ENCODE assay signal across 8 mouse cellular contexts in genomic region chr11:94385977-94386771, GRCm38 (mm10). TPM values are rescaled to one million over a fixed set of nuclear protein-coding genes. Genes with fewer than 3 reads are reported as not detected.
A peak's percentile ranks its signal among the peaks of the same experiment; 100 is the strongest.
DNase-seq lines count a peak whose midpoint lies in the region; ATAC-seq and TF ChIP-seq lines count a peak whose summit lies in the region.

No protein-coding gene starts in this region.

- H3K9me3 ChIP-seq in hindbrain, postnatal 0 days (ENCODE audit: low read length): no peaks in the 10 kb centered on the region
- no peaks in the 10 kb centered on the region for H3K9me3 ChIP-seq in liver, embryonic 11.5 days (ENCODE audit: control insufficient read depth, low read length)
- no peaks in the 10 kb centered on the region for H3K9me3 ChIP-seq in midbrain, embryonic 15.5 days

- H3K9ac ChIP-seq in hindbrain, postnatal 0 days (replicated peaks; ENCODE audit: low read length): no peak overlapping the region
- H3K9ac ChIP-seq in liver, embryonic 11.5 days (ENCODE audit: low read depth, low read length): no peak overlapping the region
- H3K9ac ChIP-seq in midbrain, embryonic 15.5 days: no peak overlapping the region

- H3K27ac ChIP-seq in hindbrain, postnatal 0 days: peak overlapping the region; percentile 51; the same call in 1 of the 2 replicates
- H3K27ac ChIP-seq in liver, embryonic 11.5 days (ENCODE audit: low read depth, low read length): no peak overlapping the region
- 0 out of 2 replicates have a peak overlapping the region, but pooled peaks have one; percentile 42 for H3K27ac ChIP-seq in midbrain, embryonic 15.5 days

- peak; percentile 23 to 30 for DNase-seq in urinary bladder, postnatal 36 days (ENCODE audit: low spot score in 2 of 2)
- DNase-seq in urinary bladder, postnatal 25 days (ENCODE audit: low spot score): no peak
- DNase-seq in gastrocnemius, postnatal 10 days: peak; percentile 29
- DNase-seq in hindbrain, postnatal 0 days (ENCODE audit: low spot score): peak; percentile 37
- peak; percentile 58 for DNase-seq in liver, embryonic 11.5 days (ENCODE audit: low spot score)
- DNase-seq in thymus, postnatal 36 days: peak; percentile 29 to 35
- no peak for DNase-seq in ovary, postnatal 10 days (ENCODE audit: low spot score)

- H3K4me1 ChIP-seq in hindbrain, postnatal 0 days (ENCODE audit: insufficient read depth, low read length): peaks cover 7% of the 10 kb centered on the region
- H3K4me1 ChIP-seq in liver, embryonic 11.5 days (replicated peaks; ENCODE audit: control insufficient read depth, insufficient read depth, low read length): peaks cover 6% of the 10 kb centered on the region; the same call in 1 of the 2 replicates
- peaks cover 13% of the 10 kb centered on the region for H3K4me1 ChIP-seq in midbrain, embryonic 15.5 days

- TF ChIP-seq CTCF in hindbrain, postnatal 0 days (IDR thresholded peaks at IDR 0.05; ENCODE audit: low read depth): 0 out of 2 replicates have a peak, but pooled peaks have one; percentile 4

- no peak overlapping the region for H3K4me2 ChIP-seq in hindbrain, postnatal 0 days (ENCODE audit: low read depth, low read length)
- peak overlapping the region; percentile 7; the same call in 1 of the 2 replicates for H3K4me2 ChIP-seq in liver, embryonic 11.5 days
- peak overlapping the region; percentile 11; the same call in 1 of the 2 replicates for H3K4me2 ChIP-seq in midbrain, embryonic 15.5 days

- no peak overlapping the region for H3K4me3 ChIP-seq in hindbrain, postnatal 0 days (ENCODE audit: low read length)
- no peak overlapping the region for H3K4me3 ChIP-seq in liver, embryonic 11.5 days (ENCODE audit: low read depth, low read length)
- no peak overlapping the region for H3K4me3 ChIP-seq in midbrain, embryonic 15.5 days

- peak; percentile 77 for ATAC-seq in hindbrain, postnatal 0 days
- ATAC-seq in liver, embryonic 11.5 days (replicated peaks; ENCODE audit: low FRiP score): peak; percentile 75
- ATAC-seq in midbrain, embryonic 15.5 days (replicated peaks): no peak

- 21% methylated on average over 12 of the region's 12 CpGs for WGBS in hindbrain, postnatal 0 days
- 12% methylated on average over 12 of the region's 12 CpGs for WGBS in liver, embryonic 11.5 days
- WGBS in midbrain, embryonic 15.5 days: 29% methylated on average over 12 of the region's 12 CpGs

- H3K27me3 ChIP-seq in hindbrain, postnatal 0 days (ENCODE audit: insufficient read depth, low read length): no peaks in the 10 kb centered on the region
- peaks cover under 1% of the 10 kb centered on the region; the same call in 1 of the 2 replicates for H3K27me3 ChIP-seq in liver, embryonic 11.5 days (replicated peaks; ENCODE audit: control insufficient read depth, insufficient read depth, low read length)
- no peaks in the 10 kb centered on the region for H3K27me3 ChIP-seq in midbrain, embryonic 15.5 days (replicated peaks)

- no peaks in the 10 kb centered on the region for H3K36me3 ChIP-seq in hindbrain, postnatal 0 days (ENCODE audit: insufficient read depth, low read length)
- H3K36me3 ChIP-seq in liver, embryonic 11.5 days (ENCODE audit: control insufficient read depth, insufficient read depth, low read length): no peaks in the 10 kb centered on the region
- no peaks in the 10 kb centered on the region for H3K36me3 ChIP-seq in midbrain, embryonic 15.5 days (replicated peaks)

RNA-seq across cellular contexts. Expression of gene Abcc3, which starts 6.6 kb away (rescaled TPM):
- total RNA-seq in gastrocnemius, postnatal 10 days (2021): 1 to 10 TPM; 1.9 to 2.1 TPM
- total RNA-seq in hindbrain, postnatal 0 days (2014; rRNA removed): 4.5 and 4.7 TPM in 2 replicates
- polyA plus RNA-seq in hindbrain, postnatal 0 days (2015; fragmentation: Nextera tagmentation; extraction: Ambion mirVana): 1.0 and 1.8 TPM in 2 replicates
- polyA plus RNA-seq in liver, embryonic 11.5 days (2014; fragmentation: Nextera tagmentation; extraction: Ambion mirVana): 3.2 and 6.0 TPM in 2 replicates
- polyA plus RNA-seq in midbrain, embryonic 15.5 days (2015; fragmentation: Nextera tagmentation; extraction: Ambion mirVana): 0.70 and 1.3 TPM in 2 replicates

RNA-seq across cellular contexts. Expression of gene Ankrd40, which starts 58.4 kb away (rescaled TPM):
- 100 to 1,000 TPM; 135 to 141 TPM for total RNA-seq in gastrocnemius, postnatal 10 days (2021)
- 48.1 and 69.1 TPM in 2 replicates for total RNA-seq in hindbrain, postnatal 0 days (2014; rRNA removed)
- 15.1 and 16.2 TPM in 2 replicates for polyA plus RNA-seq in hindbrain, postnatal 0 days (2015; fragmentation: Nextera tagmentation; extraction: Ambion mirVana)
- polyA plus RNA-seq in liver, embryonic 11.5 days (2014; fragmentation: Nextera tagmentation; extraction: Ambion mirVana): 12.7 and 13.2 TPM in 2 replicates
- polyA plus RNA-seq in midbrain, embryonic 15.5 days (2015; fragmentation: Nextera tagmentation; extraction: Ambion mirVana): 16.7 and 18.4 TPM in 2 replicates

Comparison
In these comparisons a context has a peak if more than half of its experiments do, and no peak if none do; other contexts are left out.
1. DNase-seq: peak in urinary bladder, postnatal 36 days (2 of 2), gastrocnemius, postnatal 10 days (single experiment), hindbrain, postnatal 0 days (single experiment), liver, embryonic 11.5 days (single experiment) and thymus, postnatal 36 days (2 of 2); none in urinary bladder, postnatal 25 days (single experiment) and ovary, postnatal 10 days (single experiment).